Mouse (Mus musculus) Patski (cell line): ENCODE data around the gene Wdr77. TPM values are rescaled to one million over a fixed set of nuclear protein-coding genes. Genes with fewer than 3 reads are reported as not detected.

Source experiments
- ATAC-seq: fragments of 100-300 bp; one replicate; pipeline ENCODE4 v1.8.0; 2021
- CTCF ChIA-PET: fragments of 350-600 bp; sonication (Branson Sonifier 250); formaldehyde crosslinking; loops from one replicate; lab custom pipeline; 2022; ENCODE audit warnings: inconsistent platforms; lab: Charles Lee
- POLR2A ChIA-PET: fragments of 350-600 bp; sonication (Branson Sonifier 250); formaldehyde crosslinking; loops from one replicate; lab custom pipeline; 2022; ENCODE audit warnings: antibody characterized with exemption, inconsistent platforms; lab: Charles Lee
- DNase-seq: peaks from one replicate; pipeline ENCODE4 v3.0.0-alpha.2; 2011; ENCODE audit warnings: low read depth, low spot score
- H3K27me3 ChIP-seq: fragments of 371-371 bp; one replicate; pipeline ENCODE4 v1.5.1; 2021
- CTCF ChIP-seq: fragments of 100-300 bp; IDR thresholded peaks from one replicate; pipeline ENCODE4 v1.5.1; 2021
- in situ Hi-C: fragments of 300-500 bp; cut with MboI; formaldehyde crosslinking; loops from 3 replicates; pipeline ENCODE4 v1.11.1; 2018; ENCODE audit warnings: low pct_unique_long_range_greater_than_20kb, mixed read lengths
- polyA plus RNA-seq: library from polyadenylated mRNA; unstranded; gene quantifications from one replicate; pipeline ENCODE4 v1.2.3, GENCODE M21; 2021

Gene Wdr77
- polyA plus RNA-seq, 1 experiment from 2014 or later: 92.0 TPM

GRCm38 (mm10) chr3:105936111-105936510 is 23.1 kb upstream of the Wdr77 start:
- ChIA-PET POLR2A (interaction anchor here (0.8 to 1.7 kb wide), 4 partner anchors 14 to 23 kb away, joined by 4 to 10 read pairs (median 4); partner anchors contain the start of gene Wdr77), CTCF (interaction anchor here (1.0 to 6.7 kb wide), 6 partner anchors 10 to 21 kb away, joined by 3 to 35 read pairs (median 6); no protein-coding TSS in a partner anchor)

GRCm38 (mm10) chr3:105951348-105951747 is 7.8 kb upstream of the Wdr77 start:
- H3K27me3 ChIP-seq: no peaks in the 10 kb centered on the region
- POLR2A ChIA-PET: interaction anchor here (1.0 to 4.1 kb wide), 2 partner anchors 7 to 15 kb away, joined by 5 to 30 read pairs; partner anchors contain the start of genes Atp5f1 and Wdr77
- CTCF ChIA-PET: interaction anchor here (4.1 to 5.7 kb wide), 2 partner anchors 14 to 22 kb away, joined by 18 to 35 read pairs; no protein-coding TSS in a partner anchor
- in situ Hi-C loops: loop anchor here (25.0 kb wide), 1 partner anchor 1361 kb away; no protein-coding TSS in a partner anchor
- no peak for DNase-seq
- TF ChIP-seq CTCF: no peak
- no peak for ATAC-seq

More at GRCm38 (mm10) chr3:105936111-105936510, 23.1 kb upstream of the Wdr77 start:
- ATAC-seq: no peak
- no peak for TF ChIP-seq CTCF
- no peaks in the 10 kb centered on the region for H3K27me3 ChIP-seq
- no peak for DNase-seq
- in situ Hi-C loops: no loop called here

- no peak for DNase-seq
- CTCF ChIA-PET: interaction anchor here (1.2 to 2.6 kb wide), 6 partner anchors 9 to 29 kb away, joined by 5 to 11 read pairs (median 7); no protein-coding TSS in a partner anchor
- in situ Hi-C loops: loop anchor here (25.0 kb wide), 1 partner anchor 1355 kb away; no protein-coding TSS in a partner anchor
- no peak for ATAC-seq
- POLR2A ChIA-PET: interaction anchor here (1.2 to 3.7 kb wide), 3 partner anchors 8 to 19 kb away, joined by 3 to 30 read pairs (median 5); no protein-coding TSS in a partner anchor
- no peaks in the 10 kb centered on the region for H3K27me3 ChIP-seq
- no peak for TF ChIP-seq CTCF
Measured at GRCm38 (mm10) chr3:105957235-105957634, 1.9 kb upstream of the Wdr77 start.

- ChIA-PET CTCF (interaction anchor here (0.8 to 2.6 kb wide), 8 partner anchors 8 to 30 kb away, joined by 3 to 11 read pairs (median 6); no protein-coding TSS in a partner anchor), POLR2A (interaction anchor here (0.7 to 3.7 kb wide), 2 partner anchors 9 to 15 kb away, joined by 3 to 30 read pairs; no protein-coding TSS in a partner anchor)
- TF ChIP-seq CTCF: no peak
- no peaks in the 10 kb centered on the region for H3K27me3 ChIP-seq
- no peak for DNase-seq
- ATAC-seq: no peak
- in situ Hi-C loops: loop anchor here (25.0 kb wide), 1 partner anchor 1354 kb away; no protein-coding TSS in a partner anchor
Measured at GRCm38 (mm10) chr3:105958204-105958603, 965 bp upstream of the Wdr77 start.

- no peak for TF ChIP-seq CTCF
- no peak for DNase-seq
- CTCF ChIA-PET: interaction anchor here (1.2 kb wide), 1 partner anchor 9 kb away, joined by 3 read pairs; no protein-coding TSS in a partner anchor
Measured at GRCm38 (mm10) chr3:105959585-105959984, 416 bp downstream of the Wdr77 start.

GRCm38 (mm10) chr3:105959999-105960398 is 830 bp downstream of the Wdr77 start, which contains the start of gene Atp5f1:
Gene Atp5f1 (minus strand): TSS chr3:105960099.
- TF ChIP-seq CTCF: no peak
- no peak for DNase-seq
- in situ Hi-C loops: loop anchor here (5.0 to 25.0 kb wide), 2 partner anchors 278 to 1352 kb away; no protein-coding TSS in a partner anchor
- ChIA-PET POLR2A (interaction anchor here (3.7 kb wide), 1 partner anchor 11 kb away, joined by 30 read pairs; no protein-coding TSS in a partner anchor), CTCF (interaction anchor here (1.3 kb wide), 1 partner anchor 10 kb away, joined by 3 read pairs; no protein-coding TSS in a partner anchor)
- ATAC-seq: peak; percentile 4
- no peaks in the 10 kb centered on the region for H3K27me3 ChIP-seq

More at GRCm38 (mm10) chr3:105959585-105959984, 416 bp downstream of the Wdr77 start:
- H3K27me3 ChIP-seq: no peaks in the 10 kb centered on the region
- ATAC-seq: peak; percentile 46
- POLR2A ChIA-PET: interaction anchor here (0.8 to 3.7 kb wide), 2 partner anchors 10 to 23 kb away, joined by 10 to 30 read pairs; no protein-coding TSS in a partner anchor
- in situ Hi-C loops: loop anchor here (25.0 kb wide), 1 partner anchor 1353 kb away; no protein-coding TSS in a partner anchor

GRCm38 (mm10) chr3:105960700-105961099 is 1.5 kb downstream of the Wdr77 start:
- H3K27me3 ChIP-seq: no peaks in the 10 kb centered on the region
- ChIA-PET CTCF (interaction anchor here (1.3 kb wide), 1 partner anchor 11 kb away, joined by 3 read pairs; no protein-coding TSS in a partner anchor), POLR2A (interaction anchor here (3.7 kb wide), 1 partner anchor 11 kb away, joined by 30 read pairs; no protein-coding TSS in a partner anchor)
- DNase-seq (no peak), ATAC-seq (no peak)
- peak; percentile 75 for TF ChIP-seq CTCF
- in situ Hi-C loops: loop anchor here (5.0 to 25.0 kb wide), 2 partner anchors 278 to 1352 kb away; no protein-coding TSS in a partner anchor

- ChIA-PET POLR2A (interaction anchor here (0.8 to 1.2 kb wide), 2 partner anchors 9 to 49 kb away, joined by 3 read pairs; no protein-coding TSS in a partner anchor), CTCF (interaction anchor here (1.4 kb wide), 1 partner anchor 20 kb away, joined by 3 read pairs; no protein-coding TSS in a partner anchor)
- ATAC-seq (no peak), DNase-seq (no peak)
- no peak for TF ChIP-seq CTCF
- in situ Hi-C loops: loop anchor here (25.0 kb wide), 1 partner anchor 1340 kb away; no protein-coding TSS in a partner anchor
- H3K27me3 ChIP-seq: no peaks in the 10 kb centered on the region
Measured at GRCm38 (mm10) chr3:105971831-105972446, 12.8 kb downstream of the Wdr77 start.

GRCm38 (mm10) chr3:105973411-105973810 is 14.2 kb downstream of the Wdr77 start, which contains the start of gene Ovgp1:
Gene Ovgp1 (plus strand): TSS chr3:105973711.
- CTCF ChIA-PET: no interaction called here
- TF ChIP-seq CTCF: no peak
- DNase-seq (no peak), ATAC-seq (peak; percentile 7)
- in situ Hi-C loops: loop anchor here (25.0 kb wide), 1 partner anchor 1339 kb away; no protein-coding TSS in a partner anchor
- no peaks in the 10 kb centered on the region for H3K27me3 ChIP-seq
- POLR2A ChIA-PET: interaction anchor here (1.1 kb wide), 1 partner anchor 30 kb away, joined by 3 read pairs; no protein-coding TSS in a partner anchor
